Mouse (Mus musculus): ENCODE data around the gene Depp1. TPM values are rescaled to one million over a fixed set of nuclear protein-coding genes. Genes with fewer than 3 reads are reported as not detected.

Gene Depp1
- polyA plus RNA-seq, 1 experiment from 2014 or later: 8.0 TPM

Small RNA genes lying within 50 kb of the gene (microRNA-seq; reads per million reads assigned to microRNA genes)
- gene Mir7043: not detected

Other genes starting within 250 kb of the Depp1 start
- gene Alox5, start 189.4 kb upstream of the Depp1 start, polyA plus RNA-seq (2015; fragmentation: Nextera tagmentation; extraction: Ambion mirVana): 0.57 and 0.73 TPM in 2 replicates
- not detected in 2 replicates for gene Olfr211, start 161.5 kb upstream of the Depp1 start, polyA plus RNA-seq (2015; fragmentation: Nextera tagmentation; extraction: Ambion mirVana)
- gene Olfr212, start 144.1 kb upstream of the Depp1 start, polyA plus RNA-seq (2015; fragmentation: Nextera tagmentation; extraction: Ambion mirVana): not detected in 2 replicates
- gene Olfr213, start 112.2 kb upstream of the Depp1 start, polyA plus RNA-seq (2015; fragmentation: Nextera tagmentation; extraction: Ambion mirVana): not detected in 2 replicates
- gene Gm5580, start 99.5 kb upstream of the Depp1 start, polyA plus RNA-seq (2015; fragmentation: Nextera tagmentation; extraction: Ambion mirVana): 0.39 and 0.44 TPM in 2 replicates
- gene Olfr214, start 96.4 kb upstream of the Depp1 start, polyA plus RNA-seq (2015; fragmentation: Nextera tagmentation; extraction: Ambion mirVana): not detected in 2 replicates
- gene Olfr215, start 66.4 kb upstream of the Depp1 start, polyA plus RNA-seq (2015; fragmentation: Nextera tagmentation; extraction: Ambion mirVana): not detected in 2 replicates
- 181 and 187 TPM in 2 replicates for gene Zfp422, start 21.6 kb upstream of the Depp1 start, polyA plus RNA-seq (2015; fragmentation: Nextera tagmentation; extraction: Ambion mirVana)
- 23.0 and 33.3 TPM in 2 replicates for gene Rassf4, start 23.3 kb downstream of the Depp1 start, polyA plus RNA-seq (2015; fragmentation: Nextera tagmentation; extraction: Ambion mirVana)
- gene Tmem72, start 66.3 kb downstream of the Depp1 start, polyA plus RNA-seq (2015; fragmentation: Nextera tagmentation; extraction: Ambion mirVana): 1.0 and 1.9 TPM in 2 replicates

Data from hindbrain, embryonic 13.5 days (tissue).